Mouse (Mus musculus): ENCODE measurements around the gene Pif1. TPM values are rescaled to one million over a fixed set of nuclear protein-coding genes. Genes with fewer than 3 reads are reported as not detected.

Pif1 gene
- polyA plus RNA-seq, 1 experiment from 2014 or later = 10.2 TPM

DNA sequence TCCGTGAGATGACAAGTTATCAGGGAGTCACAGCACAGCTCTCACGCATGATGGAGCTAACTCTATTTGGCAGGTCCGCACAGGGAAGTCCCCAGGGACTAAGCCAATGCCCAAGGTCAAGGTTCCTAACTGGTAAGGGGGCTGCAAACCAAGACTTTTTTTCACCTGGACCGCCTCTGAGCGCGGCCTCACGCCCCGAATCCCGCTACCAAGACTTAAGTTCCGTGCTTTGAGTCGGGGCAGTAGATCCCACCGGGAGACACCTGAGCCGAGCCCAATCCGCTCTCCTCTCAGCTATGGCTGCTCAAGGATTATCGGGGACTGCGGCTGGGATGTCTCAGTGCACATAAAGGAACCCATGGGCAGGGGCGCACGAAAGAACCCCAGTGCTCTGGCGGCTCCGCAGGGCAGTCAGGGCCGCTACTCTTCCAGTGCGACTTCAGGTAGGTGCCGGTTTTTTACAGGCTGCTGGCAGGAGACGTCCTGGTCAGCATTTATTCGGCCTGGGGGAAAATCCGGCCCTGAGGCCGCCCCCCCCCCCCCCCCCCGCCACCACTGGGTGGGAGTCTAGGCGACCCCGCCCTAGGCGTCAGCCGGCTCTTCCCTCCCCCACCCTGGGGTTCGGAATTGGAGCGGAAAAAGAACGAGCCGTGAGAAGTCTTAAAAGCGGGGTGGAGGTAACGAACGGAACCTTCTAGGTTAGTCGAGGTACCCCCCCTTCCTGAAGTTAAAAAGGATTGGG is 42.2 kb downstream of the Pif1 start, which contains the start of gene Rbpms2:
TSS of gene Rbpms2 (plus strand) at position 624 of the 742 bp plus-strand sequence.
- H3K9ac ChIP-seq (replicated peaks; ENCODE audit: low read depth, low read length) = peak within 1 kb of the TSS; percentile 57
- ATAC-seq = no peak
- H3K4me3 ChIP-seq (replicated peaks; ENCODE audit: low read length) = peak within 1 kb of the TSS; percentile 72
- H3K4me1 ChIP-seq (replicated peaks; ENCODE audit: control insufficient read depth, insufficient read depth, low read length) = peaks cover 22% of the 10 kb centered on the region
- peak within 1 kb of the TSS; percentile 100 for H3K4me2 ChIP-seq (ENCODE audit: low read length)
- H3K36me3 ChIP-seq (ENCODE audit: control insufficient read depth, insufficient read depth) = no peaks in the 10 kb centered on the region
- H3K27me3 ChIP-seq (replicated peaks; ENCODE audit: control insufficient read depth, insufficient read depth, low read length) = peaks cover 25% of the 10 kb centered on the region
- no peaks in the 10 kb centered on the region for H3K9me3 ChIP-seq (ENCODE audit: control insufficient read depth, low read length)
- 2% methylated on average over 38 of the region's 40 CpGs for WGBS
- H3K27ac ChIP-seq (ENCODE audit: low read length) = no peak within 1 kb of the TSS

GRCm38 (mm10) chr9:65629767-65630630 is 43.0 kb downstream of the Pif1 start:
- H3K36me3 ChIP-seq (ENCODE audit: control insufficient read depth, insufficient read depth) = no peaks in the 10 kb centered on the region
- peaks cover 25% of the 10 kb centered on the region for H3K27me3 ChIP-seq (replicated peaks; ENCODE audit: control insufficient read depth, insufficient read depth, low read length)
- peak overlapping the region; percentile 72 for H3K4me3 ChIP-seq (replicated peaks; ENCODE audit: low read length)
- no peaks in the 10 kb centered on the region for H3K9me3 ChIP-seq (ENCODE audit: control insufficient read depth, low read length)
- peak overlapping the region; percentile 100 for H3K4me2 ChIP-seq (ENCODE audit: low read length)
- H3K9ac ChIP-seq (replicated peaks; ENCODE audit: low read depth, low read length) = peak overlapping the region; percentile 57
- peaks cover 22% of the 10 kb centered on the region for H3K4me1 ChIP-seq (replicated peaks; ENCODE audit: control insufficient read depth, insufficient read depth, low read length)
- peak; percentile 90 for ATAC-seq
- H3K27ac ChIP-seq (ENCODE audit: low read length) = no peak overlapping the region
- WGBS = under 1% methylated on average over 45 of the region's 83 CpGs

DNA sequence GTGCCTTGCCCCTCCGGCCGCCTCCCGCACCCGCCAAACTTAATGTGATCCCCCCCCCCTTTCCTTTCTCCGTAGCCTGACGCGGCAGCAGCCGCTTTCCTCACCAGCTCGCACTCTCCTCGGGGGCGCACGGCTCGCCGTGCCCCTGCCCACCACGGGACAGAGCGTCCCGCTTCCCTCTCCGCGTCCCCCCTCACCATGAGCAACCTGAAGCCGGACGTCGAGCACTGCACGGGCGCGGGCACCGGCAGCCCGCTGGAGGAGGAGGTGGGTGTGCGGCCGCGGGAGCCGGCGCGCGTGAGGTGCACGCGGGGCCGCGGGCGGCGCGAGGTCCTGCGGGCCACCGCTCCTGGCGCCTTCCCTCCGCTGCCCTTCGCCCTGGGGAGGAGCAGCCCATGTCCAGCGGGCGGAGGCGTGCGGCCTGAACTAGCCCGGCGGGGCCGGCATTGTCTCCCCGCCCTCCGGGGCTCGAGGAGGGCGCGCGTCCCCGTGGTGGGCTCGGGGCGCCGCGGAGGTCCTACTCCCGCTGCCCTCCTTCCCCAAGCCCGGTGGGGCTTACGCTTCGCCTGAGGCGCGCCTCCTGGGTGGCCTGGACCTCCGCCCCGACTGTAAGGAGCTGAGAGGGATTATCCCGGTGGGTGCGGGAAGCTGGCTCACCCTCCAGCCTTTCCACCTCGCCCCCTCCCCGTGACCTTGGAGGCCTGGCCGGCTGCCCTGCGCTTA is 43.8 kb downstream of the Pif1 start:
- H3K4me3 ChIP-seq (replicated peaks; ENCODE audit: low read length) = peak overlapping the region; percentile 72
- H3K4me2 ChIP-seq (ENCODE audit: low read length) = peak overlapping the region; percentile 100
- H3K4me1 ChIP-seq (replicated peaks; ENCODE audit: control insufficient read depth, insufficient read depth, low read length) = peaks cover 22% of the 10 kb centered on the region
- no peaks in the 10 kb centered on the region for H3K9me3 ChIP-seq (ENCODE audit: control insufficient read depth, low read length)
- peak overlapping the region; percentile 57 for H3K9ac ChIP-seq (replicated peaks; ENCODE audit: low read depth, low read length)
- no peaks in the 10 kb centered on the region for H3K36me3 ChIP-seq (ENCODE audit: control insufficient read depth, insufficient read depth)
- WGBS = under 1% methylated on average over 73 of the region's 78 CpGs
- H3K27me3 ChIP-seq (replicated peaks; ENCODE audit: control insufficient read depth, insufficient read depth, low read length) = peaks cover 25% of the 10 kb centered on the region
- ATAC-seq = peak; percentile 78
- H3K27ac ChIP-seq (ENCODE audit: low read length) = no peak overlapping the region

GRCm38 (mm10) chr9:65631354-65632021 is 44.5 kb downstream of the Pif1 start:
- peak overlapping the region; percentile 100 for H3K4me2 ChIP-seq (ENCODE audit: low read length)
- H3K27me3 ChIP-seq (replicated peaks; ENCODE audit: control insufficient read depth, insufficient read depth, low read length) = peaks cover 25% of the 10 kb centered on the region
- no peaks in the 10 kb centered on the region for H3K9me3 ChIP-seq (ENCODE audit: control insufficient read depth, low read length)
- H3K36me3 ChIP-seq (ENCODE audit: control insufficient read depth, insufficient read depth) = no peaks in the 10 kb centered on the region
- no peak overlapping the region for H3K9ac ChIP-seq (replicated peaks; ENCODE audit: low read depth, low read length)
- peak overlapping the region; percentile 72 for H3K4me3 ChIP-seq (replicated peaks; ENCODE audit: low read length)
- peaks cover 22% of the 10 kb centered on the region for H3K4me1 ChIP-seq (replicated peaks; ENCODE audit: control insufficient read depth, insufficient read depth, low read length)
- 26% methylated on average over 16 of the region's 16 CpGs for WGBS
- ATAC-seq = no peak
- H3K27ac ChIP-seq (ENCODE audit: low read length) = no peak overlapping the region

DNA sequence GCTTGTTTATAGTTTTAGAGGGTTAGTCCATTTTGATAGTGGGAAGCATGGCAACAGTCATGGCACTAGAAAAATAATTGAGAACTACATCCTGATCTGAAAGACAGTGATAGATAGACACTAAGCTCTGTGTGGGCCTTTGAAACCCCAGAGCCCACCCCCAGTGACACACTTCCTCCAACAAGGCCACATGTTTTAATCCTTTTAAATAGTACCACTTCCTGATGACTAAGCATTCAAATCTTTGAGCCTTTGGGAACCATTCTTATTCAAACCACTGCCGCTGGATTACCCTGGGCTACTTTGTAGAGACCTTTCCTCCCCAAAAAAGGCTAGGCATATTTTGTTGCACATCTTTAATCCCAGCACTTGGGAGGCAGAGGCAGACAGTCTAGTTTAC is 48.8 kb downstream of the Pif1 start:
- no peak overlapping the region for H3K9ac ChIP-seq (replicated peaks; ENCODE audit: low read depth, low read length)
- peaks cover 10% of the 10 kb centered on the region for H3K27me3 ChIP-seq (replicated peaks; ENCODE audit: control insufficient read depth, insufficient read depth, low read length)
- H3K4me1 ChIP-seq (replicated peaks; ENCODE audit: control insufficient read depth, insufficient read depth, low read length) = peaks cover 5% of the 10 kb centered on the region
- ATAC-seq = no peak
- H3K9me3 ChIP-seq (ENCODE audit: control insufficient read depth, low read length) = no peaks in the 10 kb centered on the region
- H3K27ac ChIP-seq (ENCODE audit: low read length) = no peak overlapping the region
- no peak overlapping the region for H3K4me3 ChIP-seq (replicated peaks; ENCODE audit: low read length)
- no peaks in the 10 kb centered on the region for H3K36me3 ChIP-seq (ENCODE audit: control insufficient read depth, insufficient read depth)
- WGBS = 39% methylated on average over 1 of the region's 1 CpGs
- H3K4me2 ChIP-seq (ENCODE audit: low read length) = no peak overlapping the region

DNA sequence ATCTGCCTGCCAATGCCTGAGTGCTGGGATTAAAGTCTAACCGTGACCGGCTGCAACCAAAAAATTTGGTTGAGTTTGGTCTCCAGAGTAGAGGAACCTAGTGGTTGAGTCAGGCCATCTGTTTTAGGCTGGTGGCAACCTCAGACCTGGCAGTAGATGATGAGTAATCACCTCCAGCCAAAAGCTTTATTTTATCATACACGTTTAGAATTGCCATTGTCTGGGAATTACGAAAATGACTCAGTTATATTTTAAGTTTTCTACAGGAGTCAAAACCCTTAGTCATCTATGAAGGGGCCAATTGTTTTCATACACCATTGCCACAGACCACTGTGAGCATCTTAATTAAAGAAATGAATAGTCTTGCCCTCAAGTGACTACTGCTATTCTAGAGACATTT is 50.0 kb downstream of the Pif1 start:
- no peaks in the 10 kb centered on the region for H3K9me3 ChIP-seq (ENCODE audit: control insufficient read depth, low read length)
- H3K4me1 ChIP-seq (replicated peaks; ENCODE audit: control insufficient read depth, insufficient read depth, low read length) = no peaks in the 10 kb centered on the region
- no peak overlapping the region for H3K27ac ChIP-seq (ENCODE audit: low read length)
- no peak overlapping the region for H3K4me3 ChIP-seq (replicated peaks; ENCODE audit: low read length)
- H3K4me2 ChIP-seq (ENCODE audit: low read length) = no peak overlapping the region
- peaks cover 4% of the 10 kb centered on the region for H3K27me3 ChIP-seq (replicated peaks; ENCODE audit: control insufficient read depth, insufficient read depth, low read length)
- H3K9ac ChIP-seq (replicated peaks; ENCODE audit: low read depth, low read length) = no peak overlapping the region
- WGBS = 86% methylated on average over 4 of the region's 4 CpGs
- H3K36me3 ChIP-seq (ENCODE audit: control insufficient read depth, insufficient read depth) = no peaks in the 10 kb centered on the region
- no peak for ATAC-seq

DNA sequence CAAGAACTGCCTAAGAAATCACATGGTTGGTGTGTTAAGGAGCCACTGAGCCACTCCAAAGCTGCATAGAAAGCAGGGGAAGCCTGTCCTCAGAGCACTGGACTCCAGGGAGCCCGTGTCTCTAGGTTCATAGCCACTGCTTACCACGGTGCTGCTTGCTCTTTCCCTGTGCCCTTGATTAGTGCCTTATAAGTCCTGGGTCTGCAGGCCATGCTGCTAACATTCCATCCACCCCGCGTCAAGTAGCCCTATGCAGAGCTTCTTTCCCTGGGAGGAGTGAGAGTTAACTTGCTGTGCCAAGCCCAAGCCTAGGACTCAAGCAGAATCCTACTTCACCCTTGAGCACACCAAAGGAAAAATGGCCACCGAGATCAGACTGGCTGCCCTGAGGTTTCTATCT is 52.1 kb downstream of the Pif1 start:
- Histone ChIP-seq H3K4me3 (replicated peaks; ENCODE audit: low read length) (no peak overlapping the region), H3K36me3 (ENCODE audit: control insufficient read depth, insufficient read depth) (no peaks in the 10 kb centered on the region), H3K9me3 (ENCODE audit: control insufficient read depth, low read length) (no peaks in the 10 kb centered on the region), H3K27ac (ENCODE audit: low read length) (no peak overlapping the region), H3K4me1 (replicated peaks; ENCODE audit: control insufficient read depth, insufficient read depth, low read length) (no peaks in the 10 kb centered on the region), H3K4me2 (ENCODE audit: low read length) (no peak overlapping the region), H3K9ac (replicated peaks; ENCODE audit: low read depth, low read length) (no peak overlapping the region), H3K27me3 (replicated peaks; ENCODE audit: control insufficient read depth, insufficient read depth, low read length) (no peaks in the 10 kb centered on the region)
- WGBS = 58% methylated on average over 5 of the region's 5 CpGs
- ATAC-seq = no peak

GRCm38 (mm10) chr9:65640838-65641410 is 54.0 kb downstream of the Pif1 start:
- Histone ChIP-seq H3K4me3 (replicated peaks; ENCODE audit: low read length) (no peak overlapping the region), H3K27me3 (replicated peaks; ENCODE audit: control insufficient read depth, insufficient read depth, low read length) (no peaks in the 10 kb centered on the region), H3K4me1 (replicated peaks; ENCODE audit: control insufficient read depth, insufficient read depth, low read length) (no peaks in the 10 kb centered on the region), H3K9ac (replicated peaks; ENCODE audit: low read depth, low read length) (no peak overlapping the region), H3K27ac (ENCODE audit: low read length) (no peak overlapping the region), H3K4me2 (ENCODE audit: low read length) (no peak overlapping the region), H3K36me3 (ENCODE audit: control insufficient read depth, insufficient read depth) (no peaks in the 10 kb centered on the region), H3K9me3 (ENCODE audit: control insufficient read depth, low read length) (no peaks in the 10 kb centered on the region)
- 7% methylated on average over 5 of the region's 5 CpGs for WGBS
- no peak for ATAC-seq

All from forebrain, embryonic 16.5 days (tissue).